Mouse (Mus musculus): ENCODE results near the gene 5730596B20Rik. TPM values are rescaled to one million over a fixed set of nuclear protein-coding genes. Genes with fewer than 3 reads are reported as not detected.

5730596B20Rik gene
- polyA plus RNA-seq, 1 experiment from 2014 or later = not detected

DNA sequence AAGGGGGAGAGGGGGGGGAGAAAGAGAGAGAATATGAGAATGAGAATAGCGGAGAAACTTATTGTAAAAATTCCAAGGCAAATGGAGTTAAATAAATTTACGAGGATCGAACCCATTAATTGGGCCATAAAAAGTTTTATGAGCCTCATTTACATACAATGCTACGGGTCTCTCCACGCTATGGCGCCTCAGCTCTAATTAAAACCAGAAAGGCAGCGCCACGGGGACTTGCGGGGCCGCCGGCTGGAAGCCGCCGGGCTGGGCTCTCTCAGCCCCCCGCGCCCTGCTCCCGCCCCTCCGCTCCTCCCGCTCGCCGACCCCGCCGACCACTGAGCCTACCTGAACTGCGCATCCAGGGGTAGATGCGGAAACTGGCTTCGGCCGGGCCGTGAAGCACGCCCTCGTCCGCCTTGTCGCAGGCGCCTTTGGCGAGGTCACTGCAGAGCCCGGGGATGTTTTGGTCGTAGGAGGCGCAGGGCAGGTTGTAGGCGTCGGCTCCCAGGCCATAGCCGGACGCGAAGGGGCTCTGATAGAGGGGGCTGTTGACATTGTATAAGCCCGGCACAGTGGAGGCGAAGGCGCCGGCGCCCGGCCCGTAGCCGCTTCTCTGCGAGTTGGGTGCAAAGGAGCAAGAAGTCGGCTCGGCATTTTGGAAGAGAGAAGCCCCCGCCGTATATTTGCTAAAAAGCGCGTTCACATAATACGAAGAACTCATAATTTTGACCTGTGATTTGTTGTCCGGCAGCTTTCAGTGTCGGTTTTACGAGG is 39.6 kb downstream of the 5730596B20Rik start:
- ATAC-seq (no peak), DNase-seq (no peak)
- 1% methylated on average over 58 of the region's 60 CpGs for WGBS (ENCODE audit: insufficient replicate concordance)
- Histone ChIP-seq H3K9me3 (ENCODE audit: low read length) (no peaks in the 10 kb centered on the region), H3K27ac (ENCODE audit: low read depth) (no peak overlapping the region), H3K4me1 (ENCODE audit: insufficient read depth) (peaks cover 13% of the 10 kb centered on the region), H3K4me3 (ENCODE audit: low read depth, low read length) (peak overlapping the region; percentile 28), H3K9ac (replicated peaks) (no peak overlapping the region), H3K27me3 (ENCODE audit: insufficient read depth, low read length) (peaks cover 100% of the 10 kb centered on the region), H3K36me3 (replicated peaks; ENCODE audit: insufficient read depth, low read length) (no peaks in the 10 kb centered on the region), H3K4me2 (ENCODE audit: low read depth, low read length) (peak overlapping the region; percentile 43)
- TF ChIP-seq EP300 (IDR thresholded peaks at IDR 0.05; ENCODE audit: low read depth) (no peak), CTCF (IDR thresholded peaks at IDR 0.05; ENCODE audit: low read depth) (no peak)

DNA sequence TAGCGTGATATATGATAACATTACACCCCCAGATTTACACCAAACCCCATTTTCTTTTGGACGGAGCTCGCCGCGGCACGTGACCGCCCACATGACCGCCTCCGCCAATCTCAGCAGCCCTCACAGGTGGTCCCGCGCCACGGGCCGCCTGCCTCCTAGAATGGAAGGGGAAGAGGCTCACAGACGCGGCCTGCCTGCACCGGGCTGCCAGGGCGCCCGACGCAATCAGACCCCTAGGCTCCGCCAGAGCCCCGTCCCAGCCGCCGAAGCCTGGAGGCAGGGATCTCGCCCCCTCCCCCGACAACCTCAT is 40.1 kb downstream of the 5730596B20Rik start:
- TF ChIP-seq CTCF (IDR thresholded peaks at IDR 0.05; ENCODE audit: low read depth) (no peak), EP300 (IDR thresholded peaks at IDR 0.05; ENCODE audit: low read depth) (no peak)
- Histone ChIP-seq H3K4me2 (ENCODE audit: low read depth, low read length) (peak overlapping the region; percentile 43), H3K4me3 (ENCODE audit: low read depth, low read length) (peak overlapping the region; percentile 28), H3K4me1 (ENCODE audit: insufficient read depth) (peaks cover 13% of the 10 kb centered on the region), H3K27ac (ENCODE audit: low read depth) (no peak overlapping the region), H3K36me3 (replicated peaks; ENCODE audit: insufficient read depth, low read length) (no peaks in the 10 kb centered on the region), H3K9ac (replicated peaks) (no peak overlapping the region), H3K27me3 (ENCODE audit: insufficient read depth, low read length) (peaks cover 100% of the 10 kb centered on the region), H3K9me3 (ENCODE audit: low read length) (no peaks in the 10 kb centered on the region)
- 1% methylated on average over 25 of the region's 25 CpGs for WGBS (ENCODE audit: insufficient replicate concordance)
- ATAC-seq = peak; percentile 24; the same call in 1 of the 2 replicates
- DNase-seq = no peak

DNA sequence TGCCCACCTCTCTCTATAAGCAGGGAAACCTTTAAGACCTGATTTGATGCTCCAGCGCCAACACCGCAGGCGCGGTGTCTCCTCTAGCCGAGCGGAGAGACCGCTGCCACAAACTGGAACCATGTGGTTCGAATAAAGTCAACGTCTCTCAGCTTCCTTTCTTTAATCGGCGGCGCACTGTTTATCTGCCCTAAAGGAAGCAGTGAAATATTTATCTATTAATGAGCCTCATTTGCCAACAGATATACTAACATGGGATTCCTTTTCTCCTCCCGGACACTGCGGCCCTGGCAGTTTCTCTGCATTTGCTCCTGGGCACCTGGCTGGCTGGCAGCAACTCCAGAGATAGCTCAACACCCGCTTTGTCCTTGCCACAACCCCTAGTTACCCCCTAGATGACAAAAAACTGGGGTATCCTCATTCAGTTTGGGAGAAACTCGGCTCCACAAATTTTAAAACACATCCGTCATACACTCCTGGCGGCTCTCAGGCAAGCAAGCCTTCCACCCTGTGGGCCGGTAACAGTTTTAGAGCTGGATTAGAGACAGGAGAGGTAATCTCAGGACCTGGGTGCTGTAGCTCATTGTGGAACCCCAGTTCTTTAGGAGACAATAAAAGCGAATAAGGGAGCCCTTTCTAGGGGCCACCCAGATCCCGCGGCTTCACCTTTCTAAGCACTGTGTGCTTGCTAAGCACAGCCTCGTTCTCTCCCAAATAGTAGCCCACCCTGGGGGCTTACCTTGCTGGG is 40.8 kb downstream of the 5730596B20Rik start:
- Histone ChIP-seq H3K27me3 (ENCODE audit: insufficient read depth, low read length) (peaks cover 100% of the 10 kb centered on the region), H3K4me2 (ENCODE audit: low read depth, low read length) (peak overlapping the region; percentile 43; the same call in 1 of the 2 replicates), H3K9ac (replicated peaks) (no peak overlapping the region), H3K27ac (ENCODE audit: low read depth) (no peak overlapping the region), H3K36me3 (replicated peaks; ENCODE audit: insufficient read depth, low read length) (no peaks in the 10 kb centered on the region), H3K4me3 (ENCODE audit: low read depth, low read length) (no peak overlapping the region), H3K4me1 (ENCODE audit: insufficient read depth) (peaks cover 13% of the 10 kb centered on the region), H3K9me3 (ENCODE audit: low read length) (no peaks in the 10 kb centered on the region)
- no peak for ATAC-seq
- no peak for TF ChIP-seq CTCF (IDR thresholded peaks at IDR 0.05; ENCODE audit: low read depth)
- no peak for TF ChIP-seq EP300 (IDR thresholded peaks at IDR 0.05; ENCODE audit: low read depth)
- DNase-seq = no peak
- WGBS (ENCODE audit: insufficient replicate concordance) = 12% methylated on average over 23 of the region's 23 CpGs

DNA sequence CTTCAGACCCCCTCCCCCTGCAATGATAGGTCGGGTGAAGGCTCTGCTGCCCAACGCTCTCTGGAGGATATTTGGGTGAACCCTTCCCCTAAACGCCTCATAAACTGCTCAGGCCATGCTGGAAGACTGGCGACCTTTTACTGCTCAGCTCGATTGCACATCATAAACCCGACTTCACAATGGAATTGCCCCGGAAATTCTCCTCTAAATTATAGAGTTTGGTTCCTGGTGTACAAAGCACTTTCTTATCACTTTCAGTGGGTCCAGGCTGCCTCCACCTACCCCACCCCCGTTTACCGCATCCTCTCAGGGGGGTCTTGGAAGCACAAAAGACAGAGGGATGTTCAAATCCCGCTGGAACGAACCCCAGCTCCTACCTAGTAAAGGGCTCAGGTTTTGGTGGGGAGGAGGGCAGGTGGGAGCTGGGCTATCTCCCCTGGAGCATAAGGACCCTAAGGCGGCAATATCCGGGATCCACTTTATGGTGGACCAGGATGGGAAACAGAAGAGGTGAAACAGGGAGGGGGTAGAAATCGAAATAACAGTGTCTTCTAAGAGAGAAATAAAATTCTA is 41.4 kb downstream of the 5730596B20Rik start:
- ATAC-seq (no peak), DNase-seq (no peak)
- Histone ChIP-seq H3K4me1 (ENCODE audit: insufficient read depth) (peaks cover 13% of the 10 kb centered on the region), H3K4me2 (ENCODE audit: low read depth, low read length) (no peak overlapping the region), H3K9ac (replicated peaks) (no peak overlapping the region), H3K27me3 (ENCODE audit: insufficient read depth, low read length) (peaks cover 100% of the 10 kb centered on the region), H3K4me3 (ENCODE audit: low read depth, low read length) (no peak overlapping the region), H3K36me3 (replicated peaks; ENCODE audit: insufficient read depth, low read length) (no peaks in the 10 kb centered on the region), H3K27ac (ENCODE audit: low read depth) (no peak overlapping the region), H3K9me3 (ENCODE audit: low read length) (no peaks in the 10 kb centered on the region)
- WGBS (ENCODE audit: insufficient replicate concordance) = 29% methylated on average over 14 of the region's 14 CpGs
- TF ChIP-seq CTCF (IDR thresholded peaks at IDR 0.05; ENCODE audit: low read depth) = no peak
- no peak for TF ChIP-seq EP300 (IDR thresholded peaks at IDR 0.05; ENCODE audit: low read depth)

DNA sequence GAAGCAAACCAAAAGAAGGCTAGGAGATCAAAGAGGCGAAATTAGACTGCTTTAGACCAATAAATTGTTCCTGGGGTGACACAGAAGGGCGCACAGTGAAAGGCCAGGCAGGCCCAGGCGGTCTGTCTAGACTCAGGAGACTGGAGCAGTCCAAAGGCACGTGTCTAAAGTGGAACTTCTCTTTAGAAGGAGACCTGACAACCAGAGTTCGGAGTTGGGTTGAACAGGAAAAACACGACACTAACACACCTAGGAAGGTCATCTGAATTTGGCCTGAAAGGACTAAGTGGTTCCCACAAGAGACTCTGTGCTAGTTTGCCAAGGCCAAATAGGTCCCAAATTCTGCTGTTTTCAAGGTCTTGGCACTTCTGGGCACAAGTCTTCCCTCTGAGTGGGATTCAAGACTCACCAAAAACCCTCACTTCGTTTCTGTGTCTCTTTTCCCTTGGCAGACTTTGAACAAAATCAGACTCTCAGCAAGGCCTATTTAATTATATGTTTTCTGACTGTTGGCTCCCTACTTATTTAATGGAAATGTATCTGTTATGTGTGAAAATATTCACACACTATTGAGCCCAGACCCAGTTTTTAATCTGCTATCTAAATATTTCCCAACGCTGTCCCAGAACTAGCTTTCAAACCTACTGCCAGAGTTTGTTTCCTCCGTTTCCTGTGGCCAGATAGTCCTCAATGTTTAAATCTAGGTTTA is 42.1 kb downstream of the 5730596B20Rik start:
- Histone ChIP-seq H3K9me3 (ENCODE audit: low read length) (no peaks in the 10 kb centered on the region), H3K4me2 (ENCODE audit: low read depth, low read length) (no peak overlapping the region), H3K27me3 (ENCODE audit: insufficient read depth, low read length) (peaks cover 100% of the 10 kb centered on the region), H3K36me3 (replicated peaks; ENCODE audit: insufficient read depth, low read length) (no peaks in the 10 kb centered on the region), H3K4me1 (ENCODE audit: insufficient read depth) (peaks cover 13% of the 10 kb centered on the region), H3K27ac (ENCODE audit: low read depth) (no peak overlapping the region), H3K4me3 (ENCODE audit: low read depth, low read length) (no peak overlapping the region), H3K9ac (replicated peaks) (no peak overlapping the region)
- ATAC-seq (no peak), DNase-seq (no peak)
- TF ChIP-seq CTCF (IDR thresholded peaks at IDR 0.05; ENCODE audit: low read depth) (no peak), EP300 (IDR thresholded peaks at IDR 0.05; ENCODE audit: low read depth) (no peak)
- 55% methylated on average over 9 of the region's 9 CpGs for WGBS (ENCODE audit: insufficient replicate concordance)
